Mouse (Mus musculus) megakaryocyte, embryonic 14.5 days (primary cell): Measurements from ENCODE around the gene Frmd5. TPM values are rescaled to one million over a fixed set of nuclear protein-coding genes. Genes with fewer than 3 reads are reported as not detected.
A peak's percentile ranks its signal among the peaks of the same experiment; 100 is the strongest.

Experiments
- H3K27me3 ChIP-seq: replicated peaks from 2 replicates; pipeline ENCODE3; 2012; ENCODE audit warnings: inconsistent platforms
- H3K36me3 ChIP-seq: replicated peaks from 2 replicates; pipeline ENCODE3; 2012; ENCODE audit warnings: low read length, inconsistent platforms, mixed read lengths
- H3K4me1 ChIP-seq: 2 replicates; pipeline ENCODE4 v1.6.1; 2012; ENCODE audit warnings: inconsistent platforms
- H3K4me3 ChIP-seq: replicated peaks from 2 replicates; pipeline ENCODE3; 2012; ENCODE audit warnings: moderate library complexity, mild to moderate bottlenecking, inconsistent platforms
- H3K9me3 ChIP-seq: 2 replicates; pipeline ENCODE4 v1.6.1; 2012; ENCODE audit warnings: inconsistent platforms
- FLI1 ChIP-seq: IDR thresholded peaks from 2 replicates; pipeline ENCODE4 v1.6.1; 2012; ENCODE audit warnings: low read length, inconsistent platforms, mixed read lengths
- GATA1 ChIP-seq: IDR thresholded peaks from 3 replicates; pipeline ENCODE4 v1.6.1; 2012; ENCODE audit warnings: mixed read lengths, low read length, inconsistent platforms, borderline replicate concordance
- polyA plus RNA-seq: library from polyadenylated mRNA; stranded (reverse); fragments of >175 nt; gene quantifications from 2 replicates; pipeline ENCODE4 v1.2.3, GENCODE M21; 2012; ENCODE audit warnings: low replicate concordance; ENCODE audit not compliant: insufficient read depth

The Frmd5 gene
- polyA plus RNA-seq, 1 experiment: 1.1 TPM

- Histone ChIP-seq H3K4me1 (no peaks in the 10 kb centered on the region), H3K9me3 (no peaks in the 10 kb centered on the region), H3K36me3 (no peaks in the 10 kb centered on the region), H3K27me3 (peaks cover 4% of the 10 kb centered on the region), H3K4me3 (no peak overlapping the region)
- TF ChIP-seq FLI1 (no peak), GATA1 (no peak)
Measured at GRCm38 (mm10) chr2:121705756-121706155, 101.1 kb downstream of the Frmd5 start.

GRCm38 (mm10) chr2:121699331-121699730, 107.6 kb downstream of the Frmd5 start:
- peaks cover 4% of the 10 kb centered on the region for H3K27me3 ChIP-seq
- H3K9me3 ChIP-seq: no peaks in the 10 kb centered on the region
- H3K36me3 ChIP-seq: no peaks in the 10 kb centered on the region
- no peak overlapping the region for H3K4me3 ChIP-seq
- no peaks in the 10 kb centered on the region for H3K4me1 ChIP-seq
- no peak for TF ChIP-seq FLI1
- no peak for TF ChIP-seq GATA1

- Histone ChIP-seq H3K36me3 (no peaks in the 10 kb centered on the region), H3K27me3 (peaks cover 3% of the 10 kb centered on the region), H3K4me3 (no peak overlapping the region), H3K4me1 (peaks cover 5% of the 10 kb centered on the region; the same call in 1 of the 2 replicates), H3K9me3 (no peaks in the 10 kb centered on the region)
- no peak for TF ChIP-seq GATA1
- no peak for TF ChIP-seq FLI1
Measured at GRCm38 (mm10) chr2:121695436-121695835, 111.5 kb downstream of the Frmd5 start.

GRCm38 (mm10) chr2:121688107-121688506, 118.8 kb downstream of the Frmd5 start:
- H3K9me3 ChIP-seq: no peaks in the 10 kb centered on the region
- TF ChIP-seq GATA1: no peak
- TF ChIP-seq FLI1: no peak
- H3K36me3 ChIP-seq: no peaks in the 10 kb centered on the region
- H3K4me3 ChIP-seq: no peak overlapping the region
- peaks cover 11% of the 10 kb centered on the region for H3K27me3 ChIP-seq
- peaks cover 5% of the 10 kb centered on the region; the same call in 1 of the 2 replicates for H3K4me1 ChIP-seq

- Histone ChIP-seq H3K9me3 (peaks cover 6% of the 10 kb centered on the region), H3K4me3 (no peak overlapping the region), H3K27me3 (peaks cover 7% of the 10 kb centered on the region), H3K4me1 (no peaks in the 10 kb centered on the region), H3K36me3 (no peaks in the 10 kb centered on the region)
- TF ChIP-seq FLI1 (no peak), GATA1 (no peak)
Measured at GRCm38 (mm10) chr2:121683606-121684005, 123.3 kb downstream of the Frmd5 start.

GRCm38 (mm10) chr2:121682361-121682760, 124.5 kb downstream of the Frmd5 start:
- Histone ChIP-seq H3K27me3 (peaks cover 4% of the 10 kb centered on the region), H3K4me1 (peaks cover 6% of the 10 kb centered on the region), H3K4me3 (no peak overlapping the region), H3K9me3 (peaks cover 6% of the 10 kb centered on the region), H3K36me3 (no peaks in the 10 kb centered on the region)
- TF ChIP-seq FLI1: no peak
- TF ChIP-seq GATA1: no peak

GRCm38 (mm10) chr2:121679711-121680110, 127.2 kb downstream of the Frmd5 start:
- Histone ChIP-seq H3K4me3 (no peak overlapping the region), H3K4me1 (peaks cover 23% of the 10 kb centered on the region), H3K36me3 (no peaks in the 10 kb centered on the region), H3K9me3 (peaks cover 6% of the 10 kb centered on the region), H3K27me3 (peaks cover 1% of the 10 kb centered on the region)
- no peak for TF ChIP-seq FLI1
- TF ChIP-seq GATA1: no peak

GRCm38 (mm10) chr2:121677649-121677986, 129.3 kb downstream of the Frmd5 start:
- Histone ChIP-seq H3K4me3 (no peak overlapping the region), H3K9me3 (peaks cover 6% of the 10 kb centered on the region), H3K27me3 (peaks cover 1% of the 10 kb centered on the region), H3K36me3 (no peaks in the 10 kb centered on the region), H3K4me1 (peaks cover 23% of the 10 kb centered on the region)
- TF ChIP-seq FLI1 (no peak), GATA1 (no peak)

GRCm38 (mm10) chr2:121676951-121677648, 129.8 kb downstream of the Frmd5 start:
- H3K4me1 ChIP-seq: peaks cover 23% of the 10 kb centered on the region
- peaks cover 1% of the 10 kb centered on the region for H3K27me3 ChIP-seq
- H3K36me3 ChIP-seq: no peaks in the 10 kb centered on the region
- H3K9me3 ChIP-seq: peaks cover 2% of the 10 kb centered on the region
- peak overlapping the region; percentile 29 for H3K4me3 ChIP-seq
- TF ChIP-seq GATA1: no peak
- TF ChIP-seq FLI1: no peak

GRCm38 (mm10) chr2:121675895-121676294, 131.0 kb downstream of the Frmd5 start:
- Histone ChIP-seq H3K4me1 (peaks cover 23% of the 10 kb centered on the region), H3K9me3 (no peaks in the 10 kb centered on the region), H3K36me3 (no peaks in the 10 kb centered on the region), H3K27me3 (peaks cover 1% of the 10 kb centered on the region), H3K4me3 (no peak overlapping the region)
- TF ChIP-seq GATA1 (no peak), FLI1 (no peak)
